Mouse (Mus musculus): ENCODE results near the gene Rftn1. TPM values are rescaled to one million over a fixed set of nuclear protein-coding genes. Genes with fewer than 3 reads are reported as not detected.

Rftn1 gene
- total and polyA plus RNA-seq, 3 experiments, result 52.5 to 80.6 (median 60.5) TPM

GRCm38 (mm10) chr17:50130421-50130820, 60.1 kb downstream of the Rftn1 start:
- DNase-seq (ENCODE audit: extremely low read depth), result no peak
- H3K36me3 ChIP-seq (replicated peaks in 1 of 2; ENCODE audit: control insufficient read depth in 1 of 2, insufficient read depth in 1 of 2, low read length in 1 of 2), result peaks cover 66 to 98% of the 10 kb centered on the region in 2 experiments
- H3K4me3 ChIP-seq (replicated peaks in 1 of 3; ENCODE audit: low read depth in 2 of 3, low read length in 2 of 3, poor library complexity in 1 of 3), result no peak overlapping the region
- H3K9me3 ChIP-seq (replicated peaks; ENCODE audit: low read length), result no peaks in the 10 kb centered on the region
- no peaks in the 10 kb centered on the region for H3K27me3 ChIP-seq (replicated peaks)
- TF ChIP-seq POLR2A (IDR thresholded peaks at IDR 0.05; ENCODE audit: low read depth, low read length), result no peak
- TF ChIP-seq MAFK (IDR thresholded peaks at IDR 0.05; ENCODE audit: insufficient replicate concordance, low read length), result no peak
- no peak for TF ChIP-seq EP300 (IDR thresholded peaks at IDR 0.05; ENCODE audit: low read length)
- TF ChIP-seq ELF1 (IDR thresholded peaks at IDR 0.05; ENCODE audit: low read depth, low read length), result no peak
- peaks cover 98% of the 10 kb centered on the region for H3K79me2 ChIP-seq (replicated peaks; ENCODE audit: control insufficient read depth, extremely low read depth, insufficient read depth, poor library complexity, severe bottlenecking)
- H3K27ac ChIP-seq (ENCODE audit: insufficient read depth, low read depth), result no peak overlapping the region
- H3K4me1 ChIP-seq (ENCODE audit: control insufficient read depth in 1 of 2, insufficient read depth in 2 of 2), result peaks cover 13 to 89% of the 10 kb centered on the region in 2 experiments
- in situ Hi-C loops (cut with MboI; ENCODE audit: low pct_ligation_motif_present, low pct_unique_long_range_greater_than_20kb, low sequenced_read_pairs), result no loop called here
- no peak overlapping the region for H3K4me2 ChIP-seq (ENCODE audit: insufficient read depth, low read depth, poor library complexity, severe bottlenecking)
- H3K9ac ChIP-seq (ENCODE audit: insufficient read depth, low read depth), result no peak overlapping the region
- dilution Hi-C loops (cut with MboI; ENCODE audit: extremely low pct_ligation_motif_present, extremely low pct_unique_long_range_greater_than_20kb, low sequenced_read_pairs), result no loop called here

GRCm38 (mm10) chr17:50128392-50128791, 62.1 kb downstream of the Rftn1 start:
- dilution Hi-C loops (cut with MboI; ENCODE audit: extremely low pct_ligation_motif_present, extremely low pct_unique_long_range_greater_than_20kb, low sequenced_read_pairs) (no loop called here), in situ Hi-C loops (cut with MboI; ENCODE audit: low pct_ligation_motif_present, low pct_unique_long_range_greater_than_20kb, low sequenced_read_pairs) (no loop called here)
- H3K36me3 ChIP-seq (replicated peaks in 1 of 2; ENCODE audit: control insufficient read depth in 1 of 2, insufficient read depth in 1 of 2, low read length in 1 of 2), result peaks cover 64 to 98% of the 10 kb centered on the region in 2 experiments
- no peak overlapping the region for H3K9ac ChIP-seq (ENCODE audit: insufficient read depth, low read depth)
- no peak overlapping the region for H3K4me2 ChIP-seq (ENCODE audit: insufficient read depth, low read depth, poor library complexity, severe bottlenecking)
- no peaks in the 10 kb centered on the region for H3K27me3 ChIP-seq (replicated peaks)
- H3K9me3 ChIP-seq (replicated peaks; ENCODE audit: low read length), result no peaks in the 10 kb centered on the region
- no peak for DNase-seq (ENCODE audit: extremely low read depth)
- H3K4me3 ChIP-seq (replicated peaks in 1 of 3; ENCODE audit: low read depth in 2 of 3, low read length in 2 of 3, poor library complexity in 1 of 3), result no peak overlapping the region
- TF ChIP-seq RCOR1 (conservative IDR thresholded peaks at IDR 0.05; ENCODE audit: low read depth, low read length) (no peak), SIN3A (IDR thresholded peaks at IDR 0.05; ENCODE audit: low read length) (no peak), MYC (IDR thresholded peaks at IDR 0.05; ENCODE audit: low read depth, low read length) (no peak), CHD1 (IDR thresholded peaks at IDR 0.05; ENCODE audit: low read depth, low read length) (no peak), ZC3H11A (IDR thresholded peaks at IDR 0.05; ENCODE audit: low read depth, low read length) (no peak), TCF12 (IDR thresholded peaks at IDR 0.05; ENCODE audit: low read depth, low read length) (no peak), EP300 (IDR thresholded peaks at IDR 0.05; ENCODE audit: low read length) (no peak), ELF1 (IDR thresholded peaks at IDR 0.05; ENCODE audit: low read depth, low read length) (no peak), MEF2A (IDR thresholded peaks at IDR 0.05; ENCODE audit: borderline replicate concordance, low read depth, low read length) (no peak), CTCF (conservative IDR thresholded peaks at IDR 0.05 in 1 of 2, IDR thresholded peaks at IDR 0.05 in 1 of 2; ENCODE audit: low read depth in 2 of 2, low read length in 2 of 2) (no peak), MAFK (IDR thresholded peaks at IDR 0.05; ENCODE audit: insufficient replicate concordance, low read length) (no peak), MXI1 (IDR thresholded peaks at IDR 0.05; ENCODE audit: low read depth, low read length) (no peak), POLR2AphosphoS2 (IDR thresholded peaks at IDR 0.05; ENCODE audit: low read depth, low read length) (no peak)
- peaks cover 99% of the 10 kb centered on the region for H3K79me2 ChIP-seq (replicated peaks; ENCODE audit: control insufficient read depth, extremely low read depth, insufficient read depth, poor library complexity, severe bottlenecking)
- H3K27ac ChIP-seq (ENCODE audit: insufficient read depth, low read depth), result no peak overlapping the region
- H3K4me1 ChIP-seq (ENCODE audit: control insufficient read depth in 1 of 2, insufficient read depth in 2 of 2), result peaks cover 13 to 91% of the 10 kb centered on the region in 2 experiments
